Mouse (Mus musculus) heart, postnatal 0 days (tissue): Measurements from ENCODE around the gene Kit.

Experiments used
- CTCF ChIP-seq: IDR thresholded peaks from 2 replicates; pipeline ENCODE4 v1.5.1; 2016; ENCODE audit warnings: antibody characterized with exemption, control low read depth, low read depth
- EP300 ChIP-seq: IDR thresholded peaks from 2 replicates; pipeline ENCODE4 v1.6.1; 2016; ENCODE audit warnings: antibody characterized with exemption, low read depth

DNA sequence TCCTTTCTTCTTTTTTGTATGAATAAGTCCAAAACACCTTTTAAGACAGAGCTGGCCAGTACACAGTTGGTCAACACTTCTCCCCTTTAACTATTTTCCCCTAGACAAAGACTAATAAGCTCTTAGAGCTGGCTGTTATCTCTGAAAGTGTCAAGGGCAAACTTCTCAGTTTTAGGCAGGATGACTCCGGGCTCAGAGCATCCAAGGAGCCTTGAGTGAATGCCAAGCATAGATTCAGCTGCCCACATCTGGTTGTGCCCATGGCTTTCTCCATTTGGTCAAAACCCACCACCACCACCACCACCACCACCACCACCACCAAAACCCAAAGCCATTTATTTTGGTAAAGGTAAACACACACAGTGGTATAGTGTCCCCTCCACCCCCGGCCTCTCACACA lies 13.5 kb upstream of the Kit start:
- TF ChIP-seq CTCF (no peak), EP300 (no peak)
